Comparison of ENCODE assay signal across 16 mouse cellular contexts in the genomic region with DNA sequence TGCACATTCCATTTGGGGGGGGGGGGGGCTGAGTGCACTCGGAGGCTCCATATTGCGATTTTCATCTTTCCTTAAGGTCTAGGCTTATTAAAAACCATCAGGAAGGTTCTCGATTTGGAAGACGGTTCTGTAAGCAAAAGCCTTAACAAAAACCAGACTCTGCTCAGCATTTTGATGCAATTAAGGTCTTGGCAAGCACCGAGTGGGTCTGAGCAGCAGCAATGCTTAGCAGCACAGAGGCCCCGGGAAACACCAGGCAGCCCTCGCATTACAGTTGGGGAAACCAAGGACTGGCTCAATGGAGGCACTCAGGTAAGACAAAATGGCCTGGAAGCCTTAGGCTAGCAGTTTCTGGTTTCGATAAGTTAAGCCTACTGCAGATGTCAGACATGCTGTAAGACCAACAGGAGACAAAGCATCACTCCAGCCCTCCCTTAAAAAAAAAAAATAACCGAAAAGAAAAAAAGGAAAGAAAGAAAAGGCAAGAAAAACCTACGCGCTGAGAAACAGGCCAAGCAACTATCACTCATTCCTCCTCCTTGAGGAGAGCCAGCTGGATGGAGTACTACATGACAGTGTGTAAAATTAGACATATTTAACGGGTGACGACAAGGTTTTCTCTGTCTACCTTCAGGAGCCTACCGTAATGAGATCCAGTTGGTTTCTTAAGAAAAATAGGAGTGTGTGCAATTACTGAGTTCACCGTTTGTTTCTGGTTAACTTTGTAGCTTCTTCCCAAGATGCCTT.
DNase-seq lines count a peak whose midpoint lies in the region; ATAC-seq lines count a peak whose summit lies in the region.
"Had no signal": no experiment of that assay in that cellular context is flagged by ENCODE, and none has a peak within 500 bp of the region (broad histone marks: within the 10 kb centered on the region; RNA-seq: fewer than 3 reads in every experiment).

No protein-coding gene starts in this region.

- H3K4me2 ChIP-seq in kidney, embryonic 14.5 days (replicated peaks; ENCODE audit: low read depth, low read length) = no peak overlapping the region
- H3K4me2 ChIP-seq in embryonic facial prominence, embryonic 11.5 days (ENCODE audit: low read depth, low read length) = no peak overlapping the region
- H3K4me2 ChIP-seq in intestine, embryonic 15.5 days (replicated peaks) = no peak overlapping the region
- no peak overlapping the region for H3K4me2 ChIP-seq in stomach, embryonic 16.5 days (ENCODE audit: low read depth, low read length)
- H3K4me2 ChIP-seq: hindbrain, embryonic 12.5 days; midbrain, embryonic 12.5 days had no signal

- H3K4me3 ChIP-seq in kidney, embryonic 14.5 days (ENCODE audit: low read length) = no peak overlapping the region
- no peak overlapping the region for H3K4me3 ChIP-seq in embryonic facial prominence, embryonic 11.5 days (ENCODE audit: low read depth, low read length)
- no peak overlapping the region for H3K4me3 ChIP-seq in intestine, embryonic 15.5 days (replicated peaks)
- no peak overlapping the region for H3K4me3 ChIP-seq in stomach, embryonic 16.5 days (replicated peaks; ENCODE audit: low read length)
- H3K4me3 ChIP-seq: hindbrain, embryonic 12.5 days; layer of hippocampus, adult 2 months; midbrain, embryonic 12.5 days had no signal

- H3K27ac ChIP-seq in kidney, embryonic 14.5 days (ENCODE audit: low read depth, low read length) = peak overlapping the region; percentile 32; the same call in 1 of the 2 replicates
- peak overlapping the region; percentile 76; the same call in 1 of the 2 replicates for H3K27ac ChIP-seq in embryonic facial prominence, embryonic 11.5 days (replicated peaks; ENCODE audit: low read depth, low read length)
- H3K27ac ChIP-seq in intestine, embryonic 15.5 days = peak overlapping the region; percentile 63
- peak overlapping the region; percentile 54; the same call in 1 of the 2 replicates for H3K27ac ChIP-seq in stomach, embryonic 16.5 days (ENCODE audit: low read length)
- H3K27ac ChIP-seq: hindbrain, embryonic 12.5 days; layer of hippocampus, adult 2 months; liver, embryonic 14.5 days; midbrain, embryonic 12.5 days had no signal

- H3K9ac ChIP-seq in kidney, embryonic 14.5 days (ENCODE audit: low read depth, low read length) = no peak overlapping the region
- H3K9ac ChIP-seq in embryonic facial prominence, embryonic 11.5 days (replicated peaks; ENCODE audit: low read length) = no peak overlapping the region
- H3K9ac ChIP-seq in intestine, embryonic 15.5 days = no peak overlapping the region
- no peak overlapping the region for H3K9ac ChIP-seq in stomach, embryonic 16.5 days (ENCODE audit: low read length)
- H3K9ac ChIP-seq: forebrain, postnatal 0 days; hindbrain, embryonic 12.5 days; liver, embryonic 14.5 days; midbrain, embryonic 12.5 days had no signal

- ATAC-seq in kidney, embryonic 14.5 days (ENCODE audit: low FRiP score, low TSS enrichment) = no peak
- no peak for ATAC-seq in embryonic facial prominence, embryonic 11.5 days (replicated peaks; ENCODE audit: insufficient number of reproducible peaks, low FRiP score, low TSS enrichment, low read depth)
- ATAC-seq in intestine, embryonic 15.5 days = 0 out of 2 replicates have a peak, but pooled peaks have one; percentile 17
- peak; percentile 47; the same call in 1 of the 2 replicates for ATAC-seq in stomach, embryonic 16.5 days (ENCODE audit: insufficient read depth, low FRiP score)
- ATAC-seq: forebrain, postnatal 0 days had no signal

- no peaks in the 10 kb centered on the region for H3K9me3 ChIP-seq in kidney, embryonic 14.5 days (ENCODE audit: control insufficient read depth, low read length)
- no peaks in the 10 kb centered on the region for H3K9me3 ChIP-seq in embryonic facial prominence, embryonic 11.5 days (replicated peaks; ENCODE audit: control insufficient read depth, low read length)
- H3K9me3 ChIP-seq in intestine, embryonic 15.5 days = no peaks in the 10 kb centered on the region
- no peaks in the 10 kb centered on the region for H3K9me3 ChIP-seq in stomach, embryonic 16.5 days (replicated peaks; ENCODE audit: control insufficient read depth, low read length)
- H3K9me3 ChIP-seq: hindbrain, embryonic 12.5 days; midbrain, embryonic 12.5 days had no signal

- intact Hi-C loops in gastrocnemius, postnatal 36 days (cut with DNase I) = no loop called here

- no peaks in the 10 kb centered on the region for H3K36me3 ChIP-seq in kidney, embryonic 14.5 days (ENCODE audit: control insufficient read depth, insufficient read depth, low read length)
- no peaks in the 10 kb centered on the region for H3K36me3 ChIP-seq in embryonic facial prominence, embryonic 11.5 days (replicated peaks; ENCODE audit: control insufficient read depth, insufficient read depth, low read depth, low read length)
- H3K36me3 ChIP-seq in intestine, embryonic 15.5 days = no peaks in the 10 kb centered on the region
- H3K36me3 ChIP-seq in stomach, embryonic 16.5 days (ENCODE audit: control insufficient read depth, insufficient read depth, low read length) = no peaks in the 10 kb centered on the region
- H3K36me3 ChIP-seq: hindbrain, embryonic 12.5 days; midbrain, embryonic 12.5 days had no signal

- WGBS in kidney, embryonic 14.5 days = 65% methylated on average over 15 of the region's 15 CpGs
- WGBS in embryonic facial prominence, embryonic 11.5 days = 45% methylated on average over 15 of the region's 15 CpGs
- 56% methylated on average over 15 of the region's 15 CpGs for WGBS in intestine, embryonic 15.5 days
- WGBS in stomach, embryonic 16.5 days = 59% methylated on average over 15 of the region's 15 CpGs

- no peak for DNase-seq in kidney, adult 9 months
- peak; percentile 82 for DNase-seq in embryonic facial prominence, embryonic 11.5 days (ENCODE audit: low spot score)
- DNase-seq in gastrocnemius, postnatal 36 days = no peak
- DNase-seq in cerebellum, postnatal 10 days = no peak
- DNase-seq: cerebellum, adult 9-10 months; forebrain, postnatal 0 days; gastrocnemius, postnatal 25 days; kidney, adult 8-10 months; lung, postnatal 36 days had no signal

- H3K4me1 ChIP-seq in kidney, embryonic 14.5 days (ENCODE audit: control insufficient read depth, insufficient read depth, low read length) = 0 out of 2 replicates have a peak, but pooled peaks cover 2% of the 10 kb centered on the region
- peaks cover 3% of the 10 kb centered on the region; the same call in 1 of the 2 replicates for H3K4me1 ChIP-seq in embryonic facial prominence, embryonic 11.5 days (ENCODE audit: control insufficient read depth, insufficient read depth, low read length)
- peaks cover 5% of the 10 kb centered on the region for H3K4me1 ChIP-seq in intestine, embryonic 15.5 days (replicated peaks)
- H3K4me1 ChIP-seq in stomach, embryonic 16.5 days (ENCODE audit: control insufficient read depth, insufficient read depth, low read length) = peaks cover 9% of the 10 kb centered on the region; the same call in 1 of the 2 replicates

- no peaks in the 10 kb centered on the region for H3K27me3 ChIP-seq in kidney, embryonic 14.5 days (ENCODE audit: control insufficient read depth, insufficient read depth, low read length)
- no peaks in the 10 kb centered on the region for H3K27me3 ChIP-seq in embryonic facial prominence, embryonic 11.5 days (ENCODE audit: control insufficient read depth, insufficient read depth, low read length)
- no peaks in the 10 kb centered on the region for H3K27me3 ChIP-seq in intestine, embryonic 15.5 days (replicated peaks)
- H3K27me3 ChIP-seq in stomach, embryonic 16.5 days (ENCODE audit: control insufficient read depth, insufficient read depth, low read length) = no peaks in the 10 kb centered on the region
- H3K27me3 ChIP-seq: hindbrain, embryonic 12.5 days; midbrain, embryonic 12.5 days had no signal

Comparison
In these comparisons a context has a peak if more than half of its experiments do, and no peak if none do; other contexts are left out.
1. ATAC-seq: peak in intestine, embryonic 15.5 days (single experiment) and stomach, embryonic 16.5 days (single experiment); none in kidney, embryonic 14.5 days (single experiment) and embryonic facial prominence, embryonic 11.5 days (single experiment).
2. Peak in every context shown above with its lines, with median percentiles within 50 percentile points of each other: H3K27ac ChIP-seq.